Mouse (Mus musculus) forebrain, embryonic 10.5 days (tissue): ENCODE data around the gene Tbl1xr1. TPM values are rescaled to one million over a fixed set of nuclear protein-coding genes. Genes with fewer than 3 reads are reported as not detected.

Experiments used
- DNase-seq: peaks from one replicate; pipeline ENCODE4 v3.0.0-alpha.2; 2017; ENCODE audit warnings: low spot score; ENCODE audit errors: extremely low spot score
- H3K27ac ChIP-seq: fragments of 300-500 bp; sonication (generic); 2 replicates; pipeline ENCODE4 v1.5.1; 2016; ENCODE audit warnings: mild to moderate bottlenecking
- H3K27me3 ChIP-seq: fragments of 300-500 bp; sonication (generic); 2 replicates; pipeline ENCODE4 v1.6.1; 2016; ENCODE audit warnings: mild to moderate bottlenecking; ENCODE audit not compliant: poor library complexity, severe bottlenecking
- H3K36me3 ChIP-seq: fragments of 300-500 bp; sonication (generic); replicated peaks from 2 replicates; pipeline ENCODE4 v1.6.1; 2016; ENCODE audit warnings: mild to moderate bottlenecking, moderate library complexity
- H3K4me1 ChIP-seq: fragments of 300-500 bp; sonication (generic); 2 replicates; pipeline ENCODE4 v1.6.1; 2016
- H3K4me3 ChIP-seq: fragments of 300-500 bp; sonication (generic); 2 replicates; pipeline ENCODE4 v1.5.1; 2016; ENCODE audit warnings: mild to moderate bottlenecking, moderate library complexity
- H3K9me3 ChIP-seq: fragments of 300-500 bp; sonication (generic); 2 replicates; pipeline ENCODE4 v1.6.1; 2016; ENCODE audit warnings: mild to moderate bottlenecking, moderate library complexity
- WGBS: fragments of 180-500 bp; shearing (Covaris S2); methylation state at CpG from one replicate; pipeline ENCODE4 v1.1.7; 2016; 5-methylcytosine and 5-hydroxymethylcytosine counted together
- polyA plus RNA-seq: library from polyadenylated mRNA; unstranded; fragments of >200 nt; fragmentation: Nextera tagmentation; extraction: Ambion mirVana; gene quantifications from 2 replicates; pipeline ENCODE4 v1.2.1, GENCODE M21; 2016

Gene Tbl1xr1
- polyA plus RNA-seq, 1 experiment from 2014 or later = 30.7 TPM

DNA sequence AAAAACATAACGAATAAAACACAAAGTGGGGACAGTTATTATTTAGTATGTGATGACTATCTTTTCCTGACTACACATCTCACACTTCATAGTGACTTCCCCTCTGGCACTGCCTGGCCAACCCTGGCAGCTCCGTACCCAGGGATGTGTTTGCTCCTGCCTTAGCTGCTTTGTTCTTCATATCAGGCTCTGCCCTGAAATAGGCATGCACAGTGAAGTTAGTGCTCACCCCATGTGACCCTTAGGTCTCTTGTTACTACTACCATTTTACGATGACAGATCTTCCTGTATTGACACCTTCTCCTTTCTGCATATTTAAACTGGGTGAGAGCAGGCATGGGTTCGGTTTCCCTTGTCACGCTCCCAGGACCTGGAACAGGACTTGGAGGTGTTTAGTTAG, 16.3 kb downstream of the Tbl1xr1 start:
- Histone ChIP-seq H3K27me3 (no peaks in the 10 kb centered on the region), H3K4me1 (peaks cover 7% of the 10 kb centered on the region), H3K9me3 (peaks cover 9% of the 10 kb centered on the region; the same call in 1 of the 2 replicates), H3K4me3 (no peak overlapping the region), H3K27ac (no peak overlapping the region), H3K36me3 (peaks cover 50% of the 10 kb centered on the region)
- 95% methylated on average over 5 of the region's 5 CpGs for WGBS
- DNase-seq = no peak

DNA sequence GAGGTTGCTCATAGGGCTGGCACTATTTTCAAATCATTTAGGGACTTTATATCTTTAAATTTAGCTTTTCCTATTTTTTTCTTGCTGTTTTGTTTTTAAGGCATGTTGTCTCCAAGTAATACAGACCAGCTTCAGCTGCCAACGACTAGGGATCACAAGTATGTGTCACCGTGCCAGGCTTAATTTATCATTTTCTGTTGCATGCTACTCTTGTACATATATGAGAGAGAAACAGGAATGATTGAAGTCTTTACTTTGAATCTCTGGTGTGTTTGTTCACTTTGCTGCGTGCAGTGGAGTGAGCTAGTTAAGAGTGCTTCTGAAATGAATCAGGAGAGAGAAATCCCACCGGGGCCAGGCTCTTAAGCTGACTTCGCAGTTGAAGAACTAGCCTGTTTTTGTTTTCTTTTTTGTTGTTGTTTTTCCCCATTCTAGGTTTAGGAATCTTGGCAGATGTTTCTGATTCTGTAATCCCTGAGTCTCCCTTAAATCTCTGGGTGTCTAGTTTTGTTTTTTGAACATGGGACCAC, 27.6 kb downstream of the Tbl1xr1 start:
- DNase-seq = no peak
- peaks cover 18% of the 10 kb centered on the region for H3K4me1 ChIP-seq
- peaks cover 9% of the 10 kb centered on the region; the same call in 1 of the 2 replicates for H3K9me3 ChIP-seq

DNA sequence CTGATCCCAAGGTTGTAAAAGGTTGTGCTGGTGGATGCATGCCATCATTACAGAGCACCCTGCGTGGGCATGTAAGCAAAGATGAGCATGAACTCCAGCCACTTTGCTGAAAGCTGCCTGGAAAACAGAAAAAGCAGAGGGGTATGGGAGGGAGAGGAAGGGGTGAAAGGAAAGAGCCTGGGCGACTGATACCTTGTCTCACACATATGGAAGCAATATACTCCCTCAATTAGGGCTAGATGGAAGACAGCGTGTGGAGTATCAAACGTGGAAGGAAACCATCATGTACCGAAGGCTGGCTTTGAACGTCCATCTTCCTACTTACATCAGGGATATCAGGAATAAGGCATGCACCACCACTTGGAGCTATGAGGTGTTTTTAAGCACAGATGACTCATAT, 29.0 kb downstream of the Tbl1xr1 start:
- peaks cover 17% of the 10 kb centered on the region; the same call in 1 of the 2 replicates for H3K9me3 ChIP-seq
- no peak for DNase-seq
- H3K27me3 ChIP-seq = no peaks in the 10 kb centered on the region
- peaks cover 39% of the 10 kb centered on the region for H3K36me3 ChIP-seq
- no peak overlapping the region for H3K27ac ChIP-seq
- no peak overlapping the region for H3K4me3 ChIP-seq
- peaks cover 14% of the 10 kb centered on the region for H3K4me1 ChIP-seq
- WGBS = 70% methylated on average over 6 of the region's 6 CpGs

More for the DNA sequence above, 27.6 kb downstream of the Tbl1xr1 start:
- Histone ChIP-seq H3K4me3 (no peak overlapping the region), H3K27ac (no peak overlapping the region), H3K27me3 (no peaks in the 10 kb centered on the region), H3K36me3 (peaks cover 31% of the 10 kb centered on the region)
- 86% methylated on average over 5 of the region's 5 CpGs for WGBS

GRCm38 (mm10) chr3:22108013-22108412, 31.6 kb downstream of the Tbl1xr1 start:
- no peak overlapping the region for H3K4me3 ChIP-seq
- DNase-seq = no peak
- no peak overlapping the region for H3K27ac ChIP-seq
- peaks cover 14% of the 10 kb centered on the region for H3K4me1 ChIP-seq
- no peaks in the 10 kb centered on the region for H3K27me3 ChIP-seq
- peaks cover 28% of the 10 kb centered on the region; the same call in 1 of the 2 replicates for H3K9me3 ChIP-seq
- peaks cover 38% of the 10 kb centered on the region for H3K36me3 ChIP-seq

DNA sequence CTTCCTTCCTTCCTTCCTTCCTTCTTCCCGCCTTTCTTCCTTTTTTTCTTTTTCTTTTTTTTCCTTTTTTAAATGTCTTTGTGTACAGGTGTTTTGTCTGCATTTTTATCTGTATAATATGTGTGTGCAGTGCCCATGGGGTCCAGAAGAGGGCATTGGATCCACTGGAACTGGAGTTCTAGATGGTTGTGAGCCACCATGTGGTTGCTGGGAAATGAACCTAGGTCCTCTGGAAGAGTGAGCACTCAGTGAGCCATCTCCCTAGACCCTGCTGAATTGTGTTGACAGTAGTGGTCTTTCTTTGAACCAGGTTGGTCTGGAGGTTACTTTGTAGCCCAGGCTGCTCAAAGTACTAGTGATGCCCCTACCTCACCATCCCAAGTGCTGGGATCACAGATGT, 33.2 kb downstream of the Tbl1xr1 start:
- DNase-seq = no peak
- Histone ChIP-seq H3K27ac (no peak overlapping the region), H3K4me1 (peaks cover 8% of the 10 kb centered on the region), H3K36me3 (peaks cover 38% of the 10 kb centered on the region), H3K27me3 (no peaks in the 10 kb centered on the region), H3K9me3 (peaks cover 28% of the 10 kb centered on the region; the same call in 1 of the 2 replicates), H3K4me3 (no peak overlapping the region)
- WGBS = 75% methylated on average over 1 of the region's 1 CpGs

DNA sequence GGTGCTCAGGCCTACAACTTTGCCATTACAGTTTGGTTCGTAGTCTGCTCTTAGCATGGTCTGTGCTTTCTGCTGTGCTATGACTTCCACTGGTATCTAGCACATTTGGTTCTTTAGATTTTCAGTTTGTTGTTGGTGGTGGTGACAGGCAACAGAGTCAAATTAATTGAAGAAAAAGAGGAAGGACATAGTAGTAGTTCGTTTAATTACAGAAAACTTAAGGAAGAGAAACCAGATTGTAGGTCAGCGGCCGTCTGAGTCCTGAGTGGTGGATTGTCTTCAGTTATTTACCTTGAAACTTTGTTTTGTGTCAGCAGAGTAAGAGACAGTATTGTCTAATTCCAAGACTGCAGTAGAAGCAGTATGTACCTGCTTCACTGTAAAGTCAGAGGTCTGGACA, 37.3 kb downstream of the Tbl1xr1 start:
- H3K4me3 ChIP-seq = no peak overlapping the region

DNA sequence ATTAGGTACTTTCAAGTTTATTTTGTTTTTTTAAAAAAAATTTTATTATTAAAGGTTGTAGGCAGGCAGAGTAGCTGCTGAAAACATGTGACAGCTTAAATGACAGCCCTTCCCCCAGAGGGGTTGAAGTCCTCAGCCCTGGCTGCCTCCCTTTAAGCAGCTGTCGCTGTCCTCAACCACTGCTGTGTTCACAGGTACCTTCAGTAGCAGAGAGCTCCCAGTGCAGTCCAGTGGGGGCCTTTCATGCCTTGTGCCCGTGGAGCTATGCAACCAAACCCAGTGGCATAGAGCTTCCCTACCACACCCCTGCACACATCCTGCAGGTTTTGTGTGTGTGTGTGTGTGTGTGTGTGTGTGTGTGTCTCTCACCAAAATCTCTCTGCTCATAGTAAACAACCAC, 38.8 kb downstream of the Tbl1xr1 start:
- H3K27me3 ChIP-seq = no peaks in the 10 kb centered on the region
- H3K9me3 ChIP-seq = peaks cover 11% of the 10 kb centered on the region
- peaks cover 16% of the 10 kb centered on the region for H3K36me3 ChIP-seq
- no peak overlapping the region for H3K27ac ChIP-seq
- peaks cover 4% of the 10 kb centered on the region; the same call in 1 of the 2 replicates for H3K4me1 ChIP-seq
- no peak for DNase-seq
- 61% methylated on average over 2 of the region's 2 CpGs for WGBS
- H3K4me3 ChIP-seq = no peak overlapping the region

More for the DNA sequence above, 37.3 kb downstream of the Tbl1xr1 start:
- peaks cover 4% of the 10 kb centered on the region; the same call in 1 of the 2 replicates for H3K4me1 ChIP-seq
- no peak for DNase-seq
- peaks cover 20% of the 10 kb centered on the region for H3K9me3 ChIP-seq
- H3K36me3 ChIP-seq = peaks cover 26% of the 10 kb centered on the region
- 91% methylated on average over 4 of the region's 4 CpGs for WGBS
- no peaks in the 10 kb centered on the region for H3K27me3 ChIP-seq
- no peak overlapping the region for H3K27ac ChIP-seq

- 91% methylated on average over 3 of the region's 3 CpGs for WGBS
- H3K36me3 ChIP-seq = peaks cover 14% of the 10 kb centered on the region
- DNase-seq = no peak
These were observed 39.2 kb downstream of the Tbl1xr1 start for GRCm38 (mm10) chr3:22115678-22116077.

GRCm38 (mm10) chr3:22116188-22116587, 39.7 kb downstream of the Tbl1xr1 start:
- Histone ChIP-seq H3K27me3 (no peaks in the 10 kb centered on the region), H3K4me1 (peaks cover 6% of the 10 kb centered on the region), H3K27ac (no peak overlapping the region), H3K36me3 (peaks cover 11% of the 10 kb centered on the region), H3K9me3 (peaks cover 10% of the 10 kb centered on the region), H3K4me3 (no peak overlapping the region)
- DNase-seq = no peak
- WGBS = 79% methylated on average over 1 of the region's 1 CpGs

More at GRCm38 (mm10) chr3:22115678-22116077, 39.2 kb downstream of the Tbl1xr1 start:
- no peak overlapping the region for H3K27ac ChIP-seq
- H3K9me3 ChIP-seq = peaks cover 11% of the 10 kb centered on the region
- peaks cover 4% of the 10 kb centered on the region; the same call in 1 of the 2 replicates for H3K4me1 ChIP-seq
- H3K27me3 ChIP-seq = no peaks in the 10 kb centered on the region
- H3K4me3 ChIP-seq = no peak overlapping the region

- peak overlapping the region; percentile 48; the same call in 1 of the 2 replicates for H3K27ac ChIP-seq
- 38% methylated on average over 3 of the region's 3 CpGs for WGBS
- peaks cover 12% of the 10 kb centered on the region for H3K36me3 ChIP-seq
- no peak for DNase-seq
- H3K4me1 ChIP-seq = peaks cover 9% of the 10 kb centered on the region
- H3K4me3 ChIP-seq = no peak overlapping the region
- H3K9me3 ChIP-seq = no peaks in the 10 kb centered on the region; the same call in 1 of the 2 replicates
- no peaks in the 10 kb centered on the region for H3K27me3 ChIP-seq
These were observed 45.3 kb downstream of the Tbl1xr1 start for GRCm38 (mm10) chr3:22121741-22122140.

GRCm38 (mm10) chr3:22123145-22123544, 46.7 kb downstream of the Tbl1xr1 start:
- Histone ChIP-seq H3K27ac (no peak overlapping the region), H3K36me3 (peaks cover 17% of the 10 kb centered on the region), H3K4me3 (no peak overlapping the region), H3K27me3 (no peaks in the 10 kb centered on the region), H3K9me3 (peaks cover 7% of the 10 kb centered on the region; the same call in 1 of the 2 replicates), H3K4me1 (peaks cover 9% of the 10 kb centered on the region)
- 89% methylated on average over 2 of the region's 2 CpGs for WGBS
- no peak for DNase-seq

GRCm38 (mm10) chr3:22126251-22126826, 49.9 kb downstream of the Tbl1xr1 start:
- no peak for DNase-seq
- peaks cover 6% of the 10 kb centered on the region for H3K4me1 ChIP-seq
- peaks cover 27% of the 10 kb centered on the region for H3K36me3 ChIP-seq
- WGBS = 90% methylated on average over 5 of the region's 5 CpGs
- H3K27me3 ChIP-seq = no peaks in the 10 kb centered on the region
- H3K27ac ChIP-seq = no peak overlapping the region
- no peak overlapping the region for H3K4me3 ChIP-seq
- H3K9me3 ChIP-seq = peaks cover 7% of the 10 kb centered on the region; the same call in 1 of the 2 replicates

DNA sequence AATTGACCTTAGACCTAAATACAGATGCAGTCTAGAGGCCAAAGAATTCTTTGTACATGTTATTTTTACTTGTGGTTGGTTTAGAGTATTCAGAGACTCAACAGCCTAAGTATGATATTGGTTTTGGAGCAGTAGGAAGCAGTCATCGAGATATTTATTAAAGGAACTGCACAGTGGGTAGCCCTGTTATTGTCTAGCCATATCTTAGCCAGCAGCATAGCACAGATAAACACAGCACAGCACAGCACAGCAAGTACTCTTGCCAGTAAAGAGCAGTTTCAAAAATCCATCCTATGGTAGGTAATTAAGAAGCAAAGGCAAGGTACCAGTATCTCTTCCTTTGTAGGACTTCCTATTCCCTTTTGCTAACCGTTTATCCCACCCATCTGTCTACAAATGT, 54.8 kb downstream of the Tbl1xr1 start:
- Histone ChIP-seq H3K9me3 (peaks cover 7% of the 10 kb centered on the region; the same call in 1 of the 2 replicates), H3K4me3 (no peak overlapping the region), H3K27me3 (no peaks in the 10 kb centered on the region), H3K4me1 (no peaks in the 10 kb centered on the region), H3K27ac (no peak overlapping the region), H3K36me3 (peaks cover 29% of the 10 kb centered on the region)
- WGBS = 95% methylated on average over 2 of the region's 2 CpGs
- DNase-seq = no peak
